Comparison of ENCODE assay signal across 9 mouse cellular contexts in the genomic region with DNA sequence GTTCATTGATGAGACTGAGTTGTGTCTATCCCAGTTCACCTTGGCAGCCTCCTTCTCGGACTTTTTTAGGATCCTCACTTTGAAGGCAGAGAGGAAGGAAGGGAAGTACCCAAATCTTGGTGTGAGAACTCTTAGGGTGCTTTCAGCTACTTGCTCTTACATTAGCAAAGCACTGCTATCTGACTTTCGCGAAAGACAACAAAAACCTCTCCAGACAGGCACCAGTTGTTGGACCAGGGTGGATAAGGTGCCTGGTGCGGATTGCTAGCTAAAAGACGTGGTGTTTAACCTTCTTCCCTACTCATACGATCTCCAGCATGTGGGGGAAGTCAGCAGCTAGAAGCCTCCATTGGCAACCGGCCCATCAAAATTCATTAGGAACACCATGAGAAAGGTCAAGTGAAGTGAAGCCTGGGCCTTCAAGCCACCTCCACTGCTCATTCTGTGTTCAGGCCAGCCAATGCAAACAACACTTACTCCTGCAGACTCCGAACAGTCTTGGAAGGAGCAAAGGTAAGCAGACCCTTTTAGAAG.
A peak's percentile ranks its signal among the peaks of the same experiment; 100 is the strongest.
DNase-seq lines count a peak whose midpoint lies in the region; ATAC-seq and TF ChIP-seq lines count a peak whose summit lies in the region.
"Had no signal": no experiment of that assay in that cellular context is flagged by ENCODE, and none has a peak within 500 bp of the region (broad histone marks: within the 10 kb centered on the region; RNA-seq: fewer than 3 reads in every experiment).

No protein-coding gene starts in this region.

- no peak for TF ChIP-seq EP300 in stomach, postnatal 0 days (optimal IDR thresholded peaks at IDR 0.05)

- H3K27ac ChIP-seq in heart, embryonic 11.5 days (ENCODE audit: low read depth, low read length): 0 out of 2 replicates have a peak overlapping the region, but pooled peaks have one; percentile 12
- peak overlapping the region; percentile 93 for H3K27ac ChIP-seq in hindbrain, embryonic 12.5 days
- peak overlapping the region; percentile 97 for H3K27ac ChIP-seq in limb, embryonic 12.5 days
- H3K27ac ChIP-seq in stomach, postnatal 0 days (replicated peaks): no peak overlapping the region
- H3K27ac ChIP-seq: macrophage had no signal

- no peaks in the 10 kb centered on the region for H3K27me3 ChIP-seq in heart, embryonic 11.5 days (ENCODE audit: control insufficient read depth, insufficient read depth, low read length)
- H3K27me3 ChIP-seq in hindbrain, embryonic 12.5 days: no peaks in the 10 kb centered on the region
- no peaks in the 10 kb centered on the region for H3K27me3 ChIP-seq in limb, embryonic 12.5 days
- H3K27me3 ChIP-seq in stomach, postnatal 0 days (ENCODE audit: control insufficient read depth, insufficient read depth, low read length): no peaks in the 10 kb centered on the region

- H3K9me3 ChIP-seq in heart, embryonic 11.5 days (replicated peaks; ENCODE audit: control insufficient read depth, low read length): no peaks in the 10 kb centered on the region
- H3K9me3 ChIP-seq in hindbrain, embryonic 12.5 days (replicated peaks): no peaks in the 10 kb centered on the region
- H3K9me3 ChIP-seq in limb, embryonic 12.5 days: no peaks in the 10 kb centered on the region
- no peaks in the 10 kb centered on the region for H3K9me3 ChIP-seq in stomach, postnatal 0 days (ENCODE audit: control insufficient read depth, low read length)

- ATAC-seq in heart, embryonic 11.5 days (replicated peaks; ENCODE audit: insufficient number of reproducible peaks, low FRiP score, low TSS enrichment): no peak
- no peak for ATAC-seq in hindbrain, embryonic 12.5 days (ENCODE audit: low FRiP score)
- ATAC-seq in limb, embryonic 12.5 days (ENCODE audit: insufficient number of reproducible peaks, insufficient read depth, low FRiP score, low TSS enrichment, low read depth): no peak
- ATAC-seq in stomach, postnatal 0 days (ENCODE audit: low FRiP score, low TSS enrichment): peak; percentile 29; the same call in 1 of the 2 replicates
- ATAC-seq in megakaryocyte progenitor cell, adult 5-6 weeks (replicated peaks; ENCODE audit: poor library complexity): no peak

- DNase-seq in heart, adult 8-10 months (ENCODE audit: low spot score): no peak
- peak; percentile 50 for DNase-seq in cerebellum, adult 8-10 months
- peak; percentile 44 for DNase-seq in stomach, postnatal 0 days (ENCODE audit: low spot score)
- DNase-seq in urinary bladder, adult 2 months (ENCODE audit: low spot score): no peak

- peaks cover 8% of the 10 kb centered on the region; the same call in 1 of the 2 replicates for H3K4me1 ChIP-seq in heart, embryonic 11.5 days (ENCODE audit: control insufficient read depth, insufficient read depth, low read length)
- H3K4me1 ChIP-seq in hindbrain, embryonic 12.5 days: peaks cover 9% of the 10 kb centered on the region
- H3K4me1 ChIP-seq in limb, embryonic 12.5 days (replicated peaks): peaks cover 4% of the 10 kb centered on the region; the same call in 1 of the 2 replicates
- H3K4me1 ChIP-seq in stomach, postnatal 0 days (replicated peaks; ENCODE audit: control insufficient read depth, insufficient read depth): no peaks in the 10 kb centered on the region

- H3K36me3 ChIP-seq in heart, embryonic 11.5 days (ENCODE audit: control insufficient read depth, insufficient read depth, low read length): no peaks in the 10 kb centered on the region
- no peaks in the 10 kb centered on the region for H3K36me3 ChIP-seq in hindbrain, embryonic 12.5 days
- no peaks in the 10 kb centered on the region for H3K36me3 ChIP-seq in limb, embryonic 12.5 days
- no peaks in the 10 kb centered on the region for H3K36me3 ChIP-seq in stomach, postnatal 0 days (ENCODE audit: control insufficient read depth, insufficient read depth, low read length)

- TF ChIP-seq CTCF in stomach, postnatal 0 days (IDR thresholded peaks at IDR 0.05; ENCODE audit: low read depth): no peak

- H3K4me2 ChIP-seq in heart, embryonic 11.5 days: peak overlapping the region; percentile 74
- peak overlapping the region; percentile 76 for H3K4me2 ChIP-seq in hindbrain, embryonic 12.5 days (replicated peaks)
- peak overlapping the region; percentile 76 for H3K4me2 ChIP-seq in limb, embryonic 12.5 days
- peak overlapping the region; percentile 96 for H3K4me2 ChIP-seq in stomach, postnatal 0 days (replicated peaks; ENCODE audit: low read depth)

- peak overlapping the region; percentile 84 for H3K4me3 ChIP-seq in heart, embryonic 11.5 days (ENCODE audit: low read depth, low read length)
- peak overlapping the region; percentile 84 for H3K4me3 ChIP-seq in hindbrain, embryonic 12.5 days
- H3K4me3 ChIP-seq in limb, embryonic 12.5 days (replicated peaks): peak overlapping the region; percentile 82
- peak overlapping the region; percentile 84; the same call in 1 of the 2 replicates for H3K4me3 ChIP-seq in stomach, postnatal 0 days (ENCODE audit: low read depth, low read length)

- WGBS in heart, embryonic 11.5 days (ENCODE audit: insufficient replicate concordance): 33% methylated on average over 8 of the region's 8 CpGs
- 42% methylated on average over 8 of the region's 8 CpGs for WGBS in hindbrain, embryonic 12.5 days
- 44% methylated on average over 8 of the region's 8 CpGs for WGBS in limb, embryonic 12.5 days
- 43% methylated on average over 8 of the region's 8 CpGs for WGBS in stomach, postnatal 0 days

- no peak overlapping the region for H3K9ac ChIP-seq in heart, embryonic 11.5 days (ENCODE audit: low read depth, low read length)
- H3K9ac ChIP-seq in hindbrain, embryonic 12.5 days: peak overlapping the region; percentile 93; the same call in 1 of the 2 replicates
- no peak overlapping the region for H3K9ac ChIP-seq in limb, embryonic 12.5 days (replicated peaks)
- H3K9ac ChIP-seq in stomach, postnatal 0 days (ENCODE audit: low read length): no peak overlapping the region

Comparison
In these comparisons a context has a peak if more than half of its experiments do, and no peak if none do; other contexts are left out.
1. DNase-seq: peak in cerebellum, adult 8-10 months (single experiment) and stomach, postnatal 0 days (single experiment); none in heart, adult 8-10 months (single experiment) and urinary bladder, adult 2 months (single experiment).
2. Peak in every context shown above with its lines, with median percentiles within 50 percentile points of each other: H3K4me2 ChIP-seq and H3K4me3 ChIP-seq.